Mouse (Mus musculus) thymus, postnatal 14 days (tissue): Measurements from ENCODE around the gene Rabep2.
"Not testable (repeated sequence)": the region's sequence is repeated elsewhere in the genome, so short reads cannot be mapped to it uniquely, and the experiment has no call there.

Experiments used
- DNase-seq: peaks from one replicate; pipeline ENCODE4 v3.0.0; 2021

The Rabep2 gene

DNA sequence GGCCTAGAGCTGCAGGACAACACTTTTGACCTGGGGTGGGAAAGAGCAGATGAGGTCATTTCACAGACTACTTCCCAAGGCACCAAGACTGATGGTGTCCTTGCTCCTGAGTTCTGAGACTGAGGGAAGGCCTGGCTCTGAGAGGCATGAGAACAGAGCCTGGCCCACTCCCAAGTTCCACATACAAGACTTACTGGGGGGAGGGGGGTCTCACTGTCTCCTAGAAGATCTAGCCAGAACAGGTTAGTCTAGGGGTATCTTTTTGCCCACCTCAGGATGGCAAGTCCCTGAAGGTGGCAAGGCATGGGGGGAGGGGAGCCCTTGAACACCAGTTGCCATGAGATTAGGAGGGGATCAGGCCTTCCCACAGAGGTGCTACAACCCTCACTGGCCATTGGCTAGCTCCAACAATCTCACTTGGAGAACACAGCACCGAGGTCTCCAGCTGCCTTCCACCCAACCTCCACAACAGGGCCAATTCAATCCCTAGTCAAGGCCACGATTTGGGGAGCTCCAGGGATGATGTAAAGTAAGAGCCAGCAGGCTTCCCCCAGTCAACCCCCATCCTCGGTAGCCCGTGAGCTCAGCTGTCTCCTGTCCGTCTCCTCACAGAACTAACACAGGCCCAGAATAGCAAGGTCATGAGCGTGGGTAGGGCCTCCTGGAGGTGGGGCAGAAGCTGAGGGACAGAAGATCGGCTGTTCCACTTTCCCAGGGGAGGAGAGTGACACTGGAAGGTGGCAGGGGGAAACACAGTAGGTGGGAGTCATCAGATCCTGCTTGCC, 36.9 kb downstream of the Rabep2 start:
- no peak for DNase-seq

DNA sequence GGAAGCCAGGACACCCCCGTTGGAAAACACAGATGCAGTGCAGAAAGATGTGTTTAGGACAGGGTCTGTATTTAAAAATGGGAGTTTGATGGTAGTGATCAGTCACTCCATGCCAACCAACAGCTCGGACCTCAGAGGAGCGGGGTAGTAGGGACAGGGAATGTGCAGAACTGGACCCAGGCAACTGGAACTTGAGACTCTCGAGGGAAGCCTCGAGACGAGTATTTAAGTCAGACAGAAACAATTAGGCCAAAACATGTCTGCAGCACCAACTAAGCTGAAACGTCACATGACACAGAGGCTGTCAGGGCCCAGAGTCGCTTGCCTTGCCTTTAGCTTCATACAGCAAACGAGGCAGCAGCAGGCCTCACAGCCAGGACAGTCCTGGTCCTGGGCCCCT, 37.6 kb downstream of the Rabep2 start:
- DNase-seq = no peak

DNA sequence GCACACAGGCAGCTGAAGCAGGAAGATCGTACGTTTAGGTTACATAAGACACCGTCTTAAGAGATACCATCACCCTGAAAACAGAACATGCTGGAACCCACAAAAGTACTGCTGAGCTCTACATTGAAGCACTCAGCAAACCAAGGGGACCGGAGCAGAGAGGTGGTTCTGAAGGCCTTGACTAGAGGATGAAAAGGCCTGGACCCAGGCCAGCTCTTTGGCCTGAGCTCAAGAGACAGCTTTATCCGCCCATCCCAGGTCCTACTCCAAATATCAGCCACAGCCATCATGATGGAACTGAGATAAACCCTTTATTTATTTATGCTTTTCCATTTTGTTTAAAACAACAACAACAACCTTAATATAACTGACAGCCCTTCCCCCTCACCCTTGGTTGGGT, 38.1 kb downstream of the Rabep2 start:
- DNase-seq = no peak

DNA sequence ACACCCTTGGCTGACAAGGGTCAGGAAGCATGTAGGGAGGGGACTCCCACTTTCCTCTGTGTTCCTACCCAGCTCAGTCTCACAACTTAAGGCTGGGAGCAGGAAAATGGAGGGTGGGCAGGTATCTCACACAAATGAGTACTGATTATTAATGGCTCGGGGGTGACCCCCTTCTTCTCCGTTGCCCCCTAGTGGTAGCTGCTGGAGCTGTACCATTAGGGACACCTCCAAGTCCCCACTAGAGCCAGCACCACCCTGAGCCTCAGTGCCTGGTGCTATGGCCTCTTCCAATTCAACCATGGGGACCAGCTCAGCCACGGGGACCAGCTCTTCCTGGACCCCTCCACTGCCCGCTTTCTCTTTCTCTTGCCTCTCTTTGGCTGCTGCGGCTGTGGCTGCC, 38.7 kb downstream of the Rabep2 start:
- peak; percentile 68 for DNase-seq

DNA sequence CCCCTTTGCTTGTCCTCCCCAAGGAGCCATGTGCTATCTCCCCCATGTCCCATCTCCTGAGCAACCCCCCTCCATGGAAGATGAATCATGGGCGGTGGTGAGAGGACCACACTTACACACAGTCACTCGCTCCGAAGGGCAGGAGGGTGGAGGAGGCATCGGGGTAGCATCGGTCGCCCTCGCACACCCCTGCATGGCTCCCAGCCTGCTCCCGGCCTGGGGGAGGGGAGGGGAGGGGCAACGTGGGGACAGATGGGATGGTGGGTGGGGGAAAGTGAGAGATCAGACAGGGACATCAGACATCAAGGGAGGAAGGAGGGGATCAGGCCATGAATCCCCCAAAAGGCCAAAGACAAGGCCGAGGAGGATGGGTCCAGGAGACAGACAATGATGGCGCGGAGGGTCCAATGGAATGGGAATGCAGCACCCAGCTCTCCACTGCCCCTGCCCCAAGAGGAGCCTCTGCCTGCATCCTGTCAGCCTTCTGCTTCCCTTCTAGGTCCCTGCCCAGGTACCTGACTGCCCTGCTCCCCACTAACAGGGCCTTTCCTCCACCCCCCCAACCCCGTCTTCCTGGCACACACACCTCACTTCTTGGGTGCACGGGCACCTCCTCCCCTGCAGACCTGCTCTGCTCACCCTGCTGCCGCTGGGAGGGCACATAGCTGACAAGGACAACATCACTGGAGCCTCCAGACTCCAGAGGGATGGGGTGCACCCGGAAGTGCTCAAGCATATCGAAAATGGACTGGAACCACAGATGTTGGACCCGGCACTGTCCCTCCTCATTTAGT, 39.5 kb downstream of the Rabep2 start:
- DNase-seq = no peak

DNA sequence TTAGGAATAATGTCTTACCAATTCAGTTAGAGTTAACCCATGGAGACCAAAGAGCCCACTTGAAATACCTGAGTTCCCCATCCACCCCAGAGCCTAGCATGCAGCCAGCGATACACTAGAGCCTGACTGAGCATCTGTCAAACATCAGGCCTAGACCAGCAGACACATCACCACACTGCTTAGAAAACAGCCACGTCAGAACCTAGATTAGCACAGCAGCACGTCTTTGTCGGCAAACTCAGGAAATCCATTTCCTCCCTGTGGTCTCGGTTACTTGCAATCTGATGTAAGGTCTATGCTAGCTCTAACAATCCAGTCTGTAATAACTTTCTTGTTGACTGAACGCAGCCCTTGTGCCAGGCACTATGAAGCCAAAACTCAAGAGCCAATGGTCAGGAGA, 41.5 kb downstream of the Rabep2 start:
- DNase-seq = peak; percentile 62

DNA sequence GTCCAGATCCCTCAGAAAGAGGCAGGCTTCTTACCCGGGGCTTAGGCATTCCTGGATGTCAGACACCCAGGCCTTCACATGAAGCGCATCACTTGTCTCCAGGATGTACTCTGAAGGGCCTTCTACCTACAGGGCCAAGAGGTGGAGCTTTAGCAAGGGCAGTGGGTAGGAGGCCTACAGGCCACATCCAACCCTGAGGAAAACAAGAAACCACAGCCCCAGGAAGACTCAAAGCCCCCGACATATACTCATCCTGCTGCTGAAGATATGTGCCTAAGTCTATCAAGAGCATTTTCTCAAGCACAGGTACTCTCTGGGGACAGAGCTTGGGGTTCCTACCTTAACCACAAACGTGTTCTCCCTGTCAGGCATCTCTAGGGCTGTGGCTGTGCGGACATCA, 42.8 kb downstream of the Rabep2 start:
- DNase-seq = no peak

DNA sequence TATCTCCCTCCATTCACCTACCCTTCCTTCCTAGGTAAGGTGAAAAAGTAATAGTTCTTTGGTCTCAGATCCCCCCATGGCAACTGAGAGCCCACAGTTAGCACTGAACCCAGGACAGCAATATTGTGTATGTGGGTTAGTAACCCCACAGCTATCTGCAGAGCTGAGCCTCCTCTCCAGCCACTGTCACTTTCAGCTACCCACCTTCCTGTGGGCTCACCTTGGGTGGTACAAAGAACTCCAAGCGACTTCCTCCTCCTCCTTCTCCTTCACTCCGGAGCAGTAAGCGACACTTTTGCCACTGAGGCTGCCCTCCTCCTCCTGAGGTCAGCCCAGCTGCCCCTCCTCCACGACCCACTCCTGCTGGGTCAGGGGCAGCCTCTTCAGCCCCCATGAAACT, 43.3 kb downstream of the Rabep2 start:
- DNase-seq = peak; percentile 42

DNA sequence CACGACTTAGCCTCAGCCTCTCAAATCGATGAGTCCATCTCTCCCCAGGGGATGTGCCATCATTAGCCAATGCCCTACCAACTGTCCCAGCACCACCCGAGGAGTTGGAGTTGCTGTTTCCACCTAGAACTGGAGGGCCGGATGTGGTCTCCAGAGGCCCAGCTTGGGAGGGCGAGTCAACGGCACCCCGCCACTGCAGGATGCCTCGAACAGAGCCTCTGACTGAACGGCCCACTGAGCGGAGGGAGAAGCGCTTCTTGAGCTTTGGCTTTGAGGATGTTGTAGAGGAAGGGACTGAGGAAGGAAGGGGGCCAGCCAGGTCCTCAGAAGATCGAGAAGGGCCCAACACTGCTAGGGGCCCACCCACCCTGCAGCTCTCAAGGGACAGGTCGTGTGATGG, 43.7 kb downstream of the Rabep2 start:
- DNase-seq = peak; percentile 82

DNA sequence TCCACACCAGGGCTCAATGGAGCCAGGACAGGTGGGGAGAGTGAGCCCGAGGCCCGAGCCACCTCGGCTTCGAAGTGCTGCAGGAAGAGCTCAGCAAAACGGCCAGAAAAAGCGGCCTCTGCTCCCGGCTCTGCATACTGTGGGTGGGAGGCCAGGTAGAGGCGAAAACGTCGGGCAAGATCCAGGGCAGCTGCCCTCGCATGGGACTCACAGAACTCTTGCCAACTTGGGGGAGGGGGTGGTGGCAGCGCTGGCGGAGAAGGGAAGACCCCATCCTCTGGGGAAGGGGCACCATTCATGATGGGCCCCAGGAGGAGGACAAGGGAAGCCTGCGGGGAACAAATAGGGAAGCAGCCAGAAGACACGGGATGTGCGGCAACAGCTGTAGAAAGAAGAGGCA, 44.2 kb downstream of the Rabep2 start:
- DNase-seq = no peak

DNA sequence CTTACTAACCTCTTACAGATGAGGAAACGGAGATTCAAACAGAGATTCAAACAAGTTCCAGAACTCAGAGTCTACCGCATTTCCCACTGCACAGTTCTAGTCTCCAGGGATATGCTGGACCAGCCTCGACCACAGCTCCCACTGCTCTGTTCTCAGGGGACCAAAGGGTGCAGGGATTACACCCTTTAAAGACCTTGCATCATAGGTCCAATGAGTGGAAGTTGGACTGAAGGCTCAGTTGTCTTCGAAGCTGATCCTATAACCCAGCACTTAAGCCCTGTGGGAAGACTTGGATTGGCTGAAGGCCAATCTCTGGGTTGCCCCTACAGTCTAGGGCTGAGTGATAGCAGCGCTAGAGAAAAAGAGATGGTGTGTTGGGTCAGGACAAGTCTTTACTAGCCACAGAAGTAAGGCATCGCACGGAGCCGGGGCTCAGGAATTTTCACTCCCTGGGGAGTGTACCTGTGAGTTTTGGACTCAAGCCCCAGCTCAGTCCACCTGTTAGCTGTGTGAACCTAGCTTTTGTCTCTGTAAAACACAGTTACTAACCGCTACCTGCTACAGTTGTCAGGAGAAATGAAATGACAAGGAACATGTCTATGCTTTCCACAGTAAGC, 45.0 kb downstream of the Rabep2 start:
- no peak for DNase-seq

DNA sequence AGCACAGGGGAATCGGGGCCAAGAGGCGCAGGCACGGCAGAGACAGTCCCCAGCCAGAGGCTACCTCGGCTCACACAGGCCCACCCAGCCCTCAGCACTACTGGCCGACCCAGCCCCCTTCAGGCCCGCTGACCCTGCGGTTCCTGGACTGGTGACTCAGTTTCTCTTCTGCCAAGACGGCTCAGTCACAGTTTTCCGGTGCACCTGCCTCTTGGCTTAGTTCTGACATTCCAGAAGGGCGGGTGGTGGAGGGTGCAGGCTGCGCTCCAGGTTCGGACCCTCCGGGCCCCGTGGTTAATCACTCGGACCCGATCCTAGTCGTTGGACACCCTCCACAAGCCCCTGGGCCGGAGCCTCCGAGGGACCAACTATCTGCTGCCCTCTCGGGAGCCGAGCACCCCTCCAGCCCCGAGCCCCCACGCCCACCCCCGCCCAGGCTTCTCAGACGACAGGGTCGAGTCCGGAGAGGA, 46.0 kb downstream of the Rabep2 start:
- DNase-seq = peak; percentile 57

DNA sequence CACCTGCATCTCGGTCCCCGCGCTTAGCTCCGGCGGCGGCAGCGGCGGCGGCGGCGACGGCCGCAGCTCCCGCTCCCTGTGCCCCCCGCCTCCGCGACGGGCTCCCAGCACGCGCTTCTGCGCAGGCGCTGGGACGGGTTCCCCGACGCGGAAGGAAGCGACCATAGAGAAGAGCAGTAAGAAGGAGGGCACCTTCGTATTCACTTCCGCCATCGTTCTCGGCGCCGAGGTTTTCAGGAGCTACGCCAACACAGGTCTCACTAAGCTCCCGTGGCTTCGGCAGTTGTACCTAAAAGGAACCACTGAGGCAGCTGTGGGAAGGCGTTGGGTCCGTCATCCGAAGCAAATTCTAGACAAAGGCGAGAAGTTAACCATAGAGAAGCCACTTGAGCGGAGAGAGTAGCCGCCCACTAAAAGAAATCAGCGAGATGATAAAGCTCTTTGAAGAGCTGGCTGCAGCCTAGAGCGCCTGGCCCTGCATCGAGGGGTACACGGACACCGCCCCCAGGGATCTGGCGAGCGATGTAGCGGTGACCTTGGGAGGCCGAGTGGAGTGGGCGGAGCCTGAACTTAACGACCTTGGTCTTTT, 46.5 kb downstream of the Rabep2 start, which contains the start of gene Sh2b1:
Sh2b1 (minus strand) TSS at position 432 of the 589 bp plus-strand sequence.
- peak; percentile 95 for DNase-seq

DNA sequence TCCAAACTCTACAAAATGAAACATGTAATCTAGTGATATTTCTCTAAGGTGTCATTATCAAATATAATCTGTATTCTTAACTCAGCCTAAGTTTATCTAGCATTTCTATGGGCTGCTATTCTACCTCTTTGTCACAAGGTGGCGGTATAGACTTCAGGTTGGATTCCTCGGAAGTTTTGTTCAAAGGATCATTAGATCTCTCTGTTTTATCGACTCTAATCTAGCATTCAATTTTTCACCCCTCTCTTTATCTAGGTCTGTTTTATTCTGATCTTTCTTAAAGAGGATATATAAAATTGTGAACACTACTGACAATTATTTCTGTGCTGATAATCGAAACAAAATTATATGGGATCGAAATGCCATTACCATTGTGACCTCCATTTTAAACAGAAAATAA, 53.1 kb downstream of the Rabep2 start:
- DNase-seq = no peak

DNA sequence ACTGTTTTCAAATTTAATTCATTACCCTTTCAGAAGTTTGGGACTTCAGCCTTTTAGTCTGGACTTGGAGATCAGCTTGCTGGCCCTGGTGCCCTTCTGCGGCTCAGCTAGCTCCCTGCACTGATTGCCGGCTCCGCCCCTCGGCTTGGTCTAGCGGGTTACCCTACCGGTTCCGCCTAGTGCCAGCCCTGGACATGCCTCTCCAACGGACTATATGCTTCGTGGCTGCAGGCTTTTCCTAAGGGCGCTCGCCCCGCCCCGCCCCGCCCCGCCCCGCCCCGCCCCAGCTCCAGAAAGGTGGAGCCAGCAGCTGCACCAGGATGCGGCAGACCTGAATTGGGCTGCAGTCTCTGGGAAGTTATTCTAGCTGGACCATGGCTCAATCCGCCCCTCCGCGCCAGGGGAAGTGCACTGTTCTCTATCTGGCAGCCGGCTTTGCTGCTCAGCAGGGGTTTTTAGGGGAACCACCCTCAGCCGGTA, 53.9 kb downstream of the Rabep2 start:
- peak; percentile 49 for DNase-seq

DNA sequence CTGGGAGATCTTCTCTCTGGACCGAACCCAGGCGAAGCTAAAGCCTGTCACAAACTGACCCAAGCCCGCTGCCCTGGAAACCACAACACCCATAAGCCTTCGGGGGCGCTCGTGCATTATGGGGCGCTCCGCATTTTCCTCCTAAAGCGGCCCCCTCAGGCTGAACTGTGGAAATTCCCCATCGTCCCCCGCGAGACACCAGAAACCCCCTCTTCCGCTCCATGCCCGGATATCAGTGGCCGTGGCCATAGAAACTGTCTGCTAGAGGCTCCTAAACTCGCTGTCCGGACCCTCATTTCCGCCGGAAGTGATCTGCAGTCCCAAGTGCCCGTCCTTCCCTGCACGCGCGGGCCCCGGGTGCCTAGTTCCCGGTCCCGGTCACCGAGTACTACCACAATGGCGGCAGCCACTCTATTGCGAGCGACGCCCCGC, 58.5 kb downstream of the Rabep2 start, which contains the start of gene Tufm:
Tufm (plus strand) TSS at position 310 of the 432 bp plus-strand sequence.
- DNase-seq = peak; percentile 94

DNA sequence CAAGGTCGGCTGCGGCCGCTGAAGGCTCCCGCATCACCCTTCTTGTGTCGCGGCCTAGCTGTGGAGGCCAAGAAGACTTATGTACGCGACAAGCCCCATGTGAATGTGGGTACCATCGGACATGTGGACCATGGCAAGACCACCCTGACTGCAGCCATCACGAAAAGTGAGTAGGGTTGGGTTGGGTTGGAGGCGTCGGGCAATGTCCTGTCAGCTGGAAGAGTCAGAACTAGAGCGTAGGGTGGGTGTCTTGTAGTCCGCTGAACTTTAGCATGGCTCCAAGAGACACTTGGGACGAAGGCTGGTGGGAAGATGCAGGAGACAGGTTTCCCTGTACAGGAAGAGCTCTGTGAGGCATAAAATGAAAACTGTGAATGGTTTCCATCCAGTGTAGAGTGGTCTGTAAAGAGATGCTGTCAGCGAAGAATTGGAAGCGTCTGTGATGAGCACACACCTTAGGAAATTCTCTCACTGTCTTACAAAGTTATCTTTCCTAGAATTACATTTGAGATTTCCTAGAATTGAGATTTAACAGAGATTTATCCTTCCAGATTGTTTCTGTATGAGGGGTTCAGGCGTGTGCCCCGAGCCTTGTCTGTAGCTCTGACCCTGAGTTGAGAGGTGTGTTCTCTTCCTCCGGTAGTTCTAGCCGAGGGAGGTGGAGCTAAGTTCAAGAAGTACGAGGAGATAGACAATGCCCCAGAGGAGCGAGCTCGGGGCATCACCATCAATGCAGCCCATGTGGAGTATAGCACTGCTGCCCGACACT, 59.2 kb downstream of the Rabep2 start:
- not testable (repeated sequence) for DNase-seq

DNA sequence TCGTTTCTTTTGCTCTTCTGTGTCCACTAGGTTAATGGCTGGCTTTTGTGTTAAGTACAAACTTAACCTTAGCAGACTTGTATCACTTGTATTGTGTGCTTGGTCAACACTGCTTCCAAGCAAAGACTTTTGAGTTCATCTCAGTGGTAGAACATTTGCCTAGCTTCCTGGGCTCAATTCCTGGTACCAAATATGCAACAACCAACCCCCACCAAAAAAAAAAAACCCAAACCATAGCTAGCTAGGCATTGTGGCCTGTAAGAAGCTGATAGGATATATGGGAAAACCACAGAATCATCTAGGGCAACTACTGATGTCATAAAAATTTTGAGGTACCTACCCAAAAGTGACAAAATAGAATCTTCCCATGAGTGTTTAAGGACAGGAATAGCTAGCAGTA, 62.4 kb downstream of the Rabep2 start:
- no peak for DNase-seq

DNA sequence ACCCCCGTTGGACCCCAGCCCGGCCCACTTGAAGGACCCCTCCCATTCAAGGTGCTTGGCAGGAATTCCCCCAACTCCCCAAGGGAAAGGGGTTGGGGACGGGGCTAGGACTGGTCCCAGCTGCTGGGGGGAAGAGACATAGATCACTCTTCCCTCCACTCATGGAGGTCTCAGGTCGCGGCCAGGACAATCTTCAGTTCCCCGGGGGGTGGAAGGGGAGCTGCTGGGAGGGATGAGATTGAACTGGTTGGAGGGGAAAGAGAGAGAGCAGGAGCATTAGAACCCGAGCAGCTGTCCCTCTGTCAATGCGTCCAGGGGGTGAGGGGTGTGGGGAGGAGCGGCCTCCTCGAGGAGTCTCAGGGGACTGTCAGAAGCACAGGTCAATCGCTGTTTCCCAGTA, 63.4 kb downstream of the Rabep2 start:
- no peak for DNase-seq

DNA sequence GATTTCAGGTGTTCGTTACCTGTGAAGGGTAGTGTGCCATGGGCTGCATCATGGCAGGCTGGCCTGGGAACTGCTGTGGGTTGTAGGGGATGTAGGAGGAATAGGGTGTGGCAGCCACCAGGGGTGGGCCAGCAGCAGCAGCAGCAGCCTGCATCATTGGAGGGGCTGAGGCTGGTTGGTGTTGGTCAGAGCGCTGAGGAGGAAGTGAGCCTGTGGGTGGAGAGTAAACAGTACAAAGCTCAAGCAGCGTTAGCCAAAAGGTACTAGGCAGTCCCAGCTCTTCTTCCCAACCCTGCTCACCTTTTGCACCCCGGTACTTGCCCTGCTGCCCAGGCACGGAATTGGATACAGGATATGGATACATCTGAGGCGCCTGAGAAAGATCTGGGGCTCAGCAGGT, 65.6 kb downstream of the Rabep2 start:
- DNase-seq = no peak

DNA sequence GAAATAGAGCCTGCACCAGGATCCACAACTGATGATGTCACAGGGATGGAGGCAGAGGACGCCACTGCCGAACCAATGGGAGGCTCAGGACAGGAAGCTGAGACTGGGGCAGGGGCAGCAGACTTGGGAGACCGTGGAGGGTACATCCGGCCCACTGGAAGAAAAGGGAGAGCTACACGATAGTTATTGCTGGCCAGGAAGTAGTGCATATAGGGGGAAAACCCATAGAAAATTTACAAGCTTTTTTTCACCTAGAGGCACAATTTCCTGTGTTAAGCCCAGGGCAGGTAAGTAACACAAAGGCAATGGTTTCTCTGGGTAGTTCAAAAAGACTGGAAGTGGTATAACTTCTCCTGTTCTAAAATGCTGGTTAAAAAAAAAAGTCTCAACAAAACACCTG, 67.9 kb downstream of the Rabep2 start:
- no peak for DNase-seq

DNA sequence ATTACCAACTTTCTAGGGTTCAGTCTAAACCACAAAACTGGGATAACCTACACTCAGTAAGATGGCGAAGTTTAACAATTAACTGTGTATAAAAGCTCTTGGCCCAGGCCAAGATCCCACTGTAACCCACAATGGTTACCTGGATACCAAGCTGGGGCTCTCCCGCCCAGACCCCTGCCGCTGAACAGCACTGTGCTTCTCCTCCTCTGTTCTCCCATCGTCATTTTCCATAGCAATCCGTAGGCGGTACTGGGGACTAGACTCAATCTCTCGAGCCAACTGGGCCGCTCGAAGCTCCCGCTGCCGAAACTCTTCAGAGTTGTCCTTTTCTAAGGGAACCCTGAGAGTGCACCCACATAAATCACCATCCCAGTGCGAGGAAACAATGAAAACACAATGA, 69.4 kb downstream of the Rabep2 start:
- DNase-seq = no peak
